Mouse (Mus musculus) liver, embryonic 14.5 days (tissue): ENCODE measurements around the gene Megf8.

Source experiments
- CTCF ChIP-seq: IDR thresholded peaks from 2 replicates; pipeline ENCODE4 v1.5.1; 2016; ENCODE audit warnings: antibody characterized with exemption, low read depth, control low read depth
- EP300 ChIP-seq: IDR thresholded peaks from 2 replicates; pipeline ENCODE4 v1.6.1; 2016; ENCODE audit warnings: antibody characterized with exemption, low read depth

DNA sequence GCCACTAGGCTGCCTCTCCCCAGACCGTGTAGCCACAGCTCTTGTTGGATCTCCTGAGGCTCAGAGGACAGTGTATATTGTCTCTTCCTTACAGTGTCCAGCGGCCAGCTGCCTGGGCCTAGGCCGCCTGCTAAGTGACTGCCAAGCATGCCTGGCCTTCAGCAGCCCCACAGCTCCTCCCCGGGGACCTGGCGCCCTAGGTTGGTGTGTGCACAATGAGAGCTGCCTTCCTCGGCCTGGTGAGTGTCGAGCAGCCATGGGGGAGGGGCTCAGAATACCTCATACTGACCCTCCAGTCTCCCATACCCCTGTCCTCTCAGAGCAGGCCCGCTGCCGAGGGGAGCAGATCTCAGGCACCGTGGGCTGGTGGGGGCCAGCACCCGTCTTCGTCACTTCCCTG, 17.5 kb downstream of the Megf8 start:
- TF ChIP-seq CTCF: 0 out of 2 replicates have a peak, but pooled peaks have one; percentile 0
- TF ChIP-seq EP300: no peak
